Mouse (Mus musculus) hindbrain, postnatal 0 days (tissue): ENCODE results near the gene Tspan14. TPM values are rescaled to one million over a fixed set of nuclear protein-coding genes. Genes with fewer than 3 reads are reported as not detected.

ENCODE experiments used
- ATAC-seq: fragments of 200-750 bp; cut with Nextera tagmentation; 2 replicates; pipeline ENCODE4 v1.8.0; 2017; ENCODE audit warnings: mild to moderate bottlenecking, moderate TSS enrichment, moderate library complexity
- DNase-seq: peaks from one replicate; pipeline ENCODE4 v3.0.0-alpha.2; 2015; ENCODE audit warnings: low spot score
- H3K27ac ChIP-seq: fragments of 300-500 bp; sonication (generic); 2 replicates; pipeline ENCODE4 v1.5.1; 2014; ENCODE audit warnings: mild to moderate bottlenecking
- H3K27me3 ChIP-seq: fragments of 300-500 bp; sonication (generic); 2 replicates; pipeline ENCODE4 v1.6.1; 2014; ENCODE audit warnings: low read length, mixed read lengths; ENCODE audit not compliant: insufficient read depth
- H3K36me3 ChIP-seq: fragments of 300-500 bp; sonication (generic); 2 replicates; pipeline ENCODE4 v1.6.1; 2014; ENCODE audit warnings: low read length, mixed read lengths; ENCODE audit not compliant: insufficient read depth
- H3K4me1 ChIP-seq: fragments of 300-500 bp; sonication (generic); 2 replicates; pipeline ENCODE4 v1.6.1; 2014; ENCODE audit warnings: antibody characterized with exemption, low read length, mixed read lengths; ENCODE audit not compliant: insufficient read depth
- H3K4me2 ChIP-seq: fragments of 300-500 bp; sonication (generic); 2 replicates; pipeline ENCODE4 v1.6.1; 2014; ENCODE audit warnings: low read depth, mild to moderate bottlenecking, low read length, moderate library complexity, mixed read lengths
- H3K4me3 ChIP-seq: fragments of 300-500 bp; sonication (generic); 2 replicates; pipeline ENCODE4 v1.5.1; 2014; ENCODE audit warnings: low read length
- H3K9ac ChIP-seq: fragments of 300-500 bp; sonication (generic); replicated peaks from 2 replicates; pipeline ENCODE4 v1.6.1; 2014; ENCODE audit warnings: mild to moderate bottlenecking, low read length, moderate library complexity, mixed read lengths
- H3K9me3 ChIP-seq: fragments of 300-500 bp; sonication (generic); 2 replicates; pipeline ENCODE4 v1.6.1; 2016; ENCODE audit warnings: low read length, mixed read lengths
- CTCF ChIP-seq: IDR thresholded peaks from 2 replicates; pipeline ENCODE4 v1.5.1; 2016; ENCODE audit warnings: antibody characterized with exemption, control low read depth, low read depth
- WGBS: fragments of 180-500 bp; shearing (Covaris S2); extraction: QIAGEN DNeasy Blood & Tissue Kit; methylation state at CpG from one replicate; pipeline ENCODE4 v1.1.7; 2014; 5-methylcytosine and 5-hydroxymethylcytosine counted together
- polyA plus RNA-seq: library from polyadenylated mRNA; unstranded; fragments of >200 nt; fragmentation: Nextera tagmentation; extraction: Ambion mirVana; gene quantifications from 2 replicates; pipeline ENCODE4 v1.2.1, GENCODE M21; 2015
- total RNA-seq: library from RNA; depleted of rRNA; stranded (reverse); fragments of >200 nt; gene quantifications from 2 replicates; pipeline ENCODE4 v1.2.3, GENCODE M21; 2014

Tspan14 gene
- total and polyA plus RNA-seq, 2 experiments from 2014 or later, result 30.4 to 39.2 TPM

GRCm38 (mm10) chr14:40979002-40979401 lies 12.4 kb upstream of the Tspan14 start:
- Histone ChIP-seq H3K36me3 (no peaks in the 10 kb centered on the region), H3K9me3 (no peaks in the 10 kb centered on the region), H3K27ac (no peak overlapping the region), H3K27me3 (no peaks in the 10 kb centered on the region), H3K4me1 (no peaks in the 10 kb centered on the region), H3K4me2 (no peak overlapping the region), H3K9ac (no peak overlapping the region), H3K4me3 (no peak overlapping the region)
- 50% methylated on average over 4 of the region's 4 CpGs for WGBS
- DNase-seq, result peak; percentile 68
- peak; percentile 90 for ATAC-seq
- peak; percentile 73 for TF ChIP-seq CTCF

DNA sequence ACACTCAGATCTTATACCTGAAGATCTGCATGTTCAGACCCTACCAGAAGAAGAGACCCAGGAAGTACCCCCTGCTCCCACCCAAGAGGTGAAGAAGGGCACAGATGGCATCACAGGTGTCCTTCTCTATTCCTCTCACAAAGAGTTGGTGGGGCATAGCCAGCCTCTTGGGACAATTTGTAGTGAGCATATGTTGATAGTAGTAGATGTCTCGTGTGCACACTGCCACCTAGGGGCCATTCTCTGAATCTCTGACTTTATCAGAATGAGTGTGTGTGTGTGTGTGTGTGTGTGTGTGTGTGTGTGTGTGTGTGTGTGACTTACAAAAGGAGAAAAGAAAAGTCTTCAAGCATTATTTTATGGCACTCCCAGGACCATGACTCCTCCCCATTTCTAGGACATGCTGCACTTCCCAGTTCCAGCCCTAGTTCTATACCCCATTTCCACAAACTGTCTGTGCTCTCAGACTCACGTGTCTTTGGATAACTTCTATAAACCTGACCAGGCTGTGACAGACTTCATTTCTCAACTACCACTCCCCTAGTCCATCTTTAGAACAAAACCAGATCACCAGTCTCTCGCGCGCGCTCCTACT lies 8.6 kb upstream of the Tspan14 start:
- Histone ChIP-seq H3K36me3 (no peaks in the 10 kb centered on the region), H3K4me2 (no peak overlapping the region), H3K9ac (no peak overlapping the region), H3K27ac (no peak overlapping the region), H3K4me1 (no peaks in the 10 kb centered on the region), H3K27me3 (no peaks in the 10 kb centered on the region; the same call in 1 of the 2 replicates), H3K9me3 (no peaks in the 10 kb centered on the region), H3K4me3 (no peak overlapping the region)
- TF ChIP-seq CTCF, result peak; percentile 91
- DNase-seq, result peak; percentile 92
- peak; percentile 84 for ATAC-seq
- 70% methylated on average over 6 of the region's 6 CpGs for WGBS

DNA sequence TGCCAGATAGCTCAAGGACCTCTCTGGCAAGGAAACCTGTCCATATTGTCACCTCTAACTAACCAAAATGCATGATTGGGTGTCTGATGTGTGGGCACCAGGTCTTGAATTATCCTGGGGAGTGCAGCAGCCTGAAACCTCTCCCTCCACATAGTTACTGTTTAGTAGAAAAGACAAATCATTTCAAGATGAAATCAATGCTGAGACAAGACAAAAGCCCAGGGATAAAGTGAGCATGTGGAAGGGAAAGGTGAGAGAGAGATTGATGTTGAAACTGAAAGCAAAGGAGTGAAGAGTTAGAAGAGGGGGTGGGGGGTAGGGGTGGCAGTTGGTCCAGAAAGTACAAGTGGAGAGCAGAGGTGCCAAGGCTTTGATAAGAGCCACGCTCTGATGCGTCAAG lies 1.4 kb upstream of the Tspan14 start:
- Histone ChIP-seq H3K4me3 (no peak overlapping the region), H3K27ac (peak overlapping the region; percentile 86; the same call in 1 of the 2 replicates), H3K36me3 (no peaks in the 10 kb centered on the region), H3K4me1 (peaks cover 15% of the 10 kb centered on the region), H3K9me3 (no peaks in the 10 kb centered on the region), H3K4me2 (peak overlapping the region; percentile 76), H3K27me3 (no peaks in the 10 kb centered on the region; the same call in 1 of the 2 replicates), H3K9ac (0 out of 2 replicates have a peak overlapping the region, but pooled peaks have one; percentile 91)
- DNase-seq (no peak), ATAC-seq (no peak)
- WGBS, result 84% methylated on average over 2 of the region's 2 CpGs
- TF ChIP-seq CTCF, result no peak

- ATAC-seq (no peak), DNase-seq (no peak)
- H3K4me2 ChIP-seq, result peak overlapping the region; percentile 76
- peaks cover 15% of the 10 kb centered on the region for H3K4me1 ChIP-seq
- no peaks in the 10 kb centered on the region for H3K9me3 ChIP-seq
- no peaks in the 10 kb centered on the region; the same call in 1 of the 2 replicates for H3K27me3 ChIP-seq
- 4% methylated on average over 6 of the region's 6 CpGs for WGBS
- no peaks in the 10 kb centered on the region for H3K36me3 ChIP-seq
- H3K9ac ChIP-seq, result peak overlapping the region; percentile 91
- TF ChIP-seq CTCF, result no peak
- peak overlapping the region; percentile 86 for H3K27ac ChIP-seq
- peak overlapping the region; percentile 97 for H3K4me3 ChIP-seq
Measured at GRCm38 (mm10) chr14:40967598-40967900, 942 bp upstream of the Tspan14 start.

DNA sequence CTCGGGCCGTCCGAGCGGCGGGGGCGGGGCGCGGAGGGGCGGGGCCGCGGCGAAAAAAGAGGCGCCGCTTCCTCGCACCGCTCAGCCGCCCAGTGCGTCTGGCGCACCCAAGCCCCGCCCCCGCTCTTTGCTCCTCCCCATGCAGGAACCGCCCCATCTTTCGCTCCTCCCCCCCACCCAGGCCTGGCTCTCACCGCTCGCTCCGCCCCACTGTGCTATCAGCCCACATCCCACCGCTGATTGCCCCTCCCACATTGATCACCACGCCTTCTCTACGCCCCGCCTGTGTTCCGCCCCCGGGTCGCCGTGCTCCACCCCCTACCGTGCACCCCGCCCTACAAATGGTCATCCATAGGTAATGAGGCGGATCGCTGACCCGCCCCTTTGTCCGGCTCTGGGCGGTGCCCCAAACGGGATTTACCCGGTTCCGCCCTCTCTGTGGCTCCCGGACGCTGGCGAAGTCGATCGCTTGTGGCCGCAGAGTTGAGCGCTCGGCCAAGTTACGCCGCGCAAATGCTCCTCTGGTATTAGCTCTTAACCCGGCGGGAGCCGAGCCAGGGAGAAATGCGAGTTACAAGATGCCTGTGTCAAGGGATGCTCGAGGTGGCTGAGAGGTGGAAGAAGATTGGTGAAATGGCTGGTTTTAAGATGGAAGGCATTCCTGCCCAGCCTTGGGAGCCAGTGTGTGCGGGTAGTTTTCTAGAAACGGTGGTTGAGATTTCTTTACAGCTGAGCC lies 423 bp upstream of the Tspan14 start:
- Histone ChIP-seq H3K9ac (peak overlapping the region; percentile 91), H3K9me3 (no peaks in the 10 kb centered on the region), H3K4me2 (peak overlapping the region; percentile 76), H3K27ac (peak overlapping the region; percentile 86), H3K4me1 (peaks cover 15% of the 10 kb centered on the region), H3K4me3 (peak overlapping the region; percentile 97), H3K27me3 (no peaks in the 10 kb centered on the region; the same call in 1 of the 2 replicates), H3K36me3 (no peaks in the 10 kb centered on the region)
- under 1% methylated on average over 48 of the region's 62 CpGs for WGBS
- no peak for TF ChIP-seq CTCF
- ATAC-seq (peak; percentile 95), DNase-seq (peak; percentile 96)

GRCm38 (mm10) chr14:40965507-40966356 lies 875 bp downstream of the Tspan14 start:
- H3K4me2 ChIP-seq, result peak overlapping the region; percentile 76
- no peaks in the 10 kb centered on the region for H3K9me3 ChIP-seq
- H3K4me3 ChIP-seq, result peak overlapping the region; percentile 97
- peak overlapping the region; percentile 86 for H3K27ac ChIP-seq
- H3K9ac ChIP-seq, result peak overlapping the region; percentile 91
- no peaks in the 10 kb centered on the region for H3K27me3 ChIP-seq
- ATAC-seq, result peak; percentile 6; the same call in 1 of the 2 replicates
- TF ChIP-seq CTCF, result no peak
- peak; percentile 33 for DNase-seq
- under 1% methylated on average over 15 of the region's 15 CpGs for WGBS
- peaks cover 15% of the 10 kb centered on the region for H3K4me1 ChIP-seq
- H3K36me3 ChIP-seq, result no peaks in the 10 kb centered on the region
